Mouse (Mus musculus) intestine, postnatal 0 days (tissue): ENCODE measurements at regions not wholly inside any gene's neighbourhood (a gene's known extent, or its start where the extent isn't known, plus 50 kb on each side); places are given as distances from the start of the nearest gene placed in this dataset.

Source experiments
- ATAC-seq: fragments of 200-750 bp; cut with Nextera tagmentation; 2 replicates; pipeline ENCODE4 v1.8.0; 2017; ENCODE audit warnings: mild to moderate bottlenecking, moderate TSS enrichment, moderate library complexity
- H3K27ac ChIP-seq: fragments of 300-500 bp; sonication (generic); 2 replicates; pipeline ENCODE4 v1.5.1; 2014; ENCODE audit warnings: mild to moderate bottlenecking, low read depth, low read length, moderate library complexity
- H3K27me3 ChIP-seq: fragments of 300-500 bp; sonication (generic); replicated peaks from 2 replicates; pipeline ENCODE4 v1.6.1; 2014; ENCODE audit warnings: low read length, mixed read lengths; ENCODE audit not compliant: control insufficient read depth, insufficient read depth
- H3K36me3 ChIP-seq: fragments of 300-500 bp; sonication (generic); 2 replicates; pipeline ENCODE4 v1.6.1; 2014; ENCODE audit warnings: mild to moderate bottlenecking, moderate library complexity; ENCODE audit not compliant: control insufficient read depth, insufficient read depth
- H3K4me1 ChIP-seq: fragments of 300-500 bp; sonication (generic); replicated peaks from 2 replicates; pipeline ENCODE4 v1.6.1; 2014; ENCODE audit warnings: antibody characterized with exemption, low read length, mixed read lengths; ENCODE audit not compliant: control insufficient read depth, insufficient read depth
- H3K4me2 ChIP-seq: fragments of 300-500 bp; sonication (generic); replicated peaks from 2 replicates; pipeline ENCODE4 v1.6.1; 2014; ENCODE audit warnings: low read depth, mild to moderate bottlenecking, moderate library complexity
- H3K4me3 ChIP-seq: fragments of 300-500 bp; sonication (generic); 2 replicates; pipeline ENCODE4 v1.5.1; 2014; ENCODE audit warnings: low read depth, low read length
- H3K9ac ChIP-seq: fragments of 300-500 bp; sonication (generic); 2 replicates; pipeline ENCODE4 v1.6.1; 2014; ENCODE audit warnings: mild to moderate bottlenecking, low read depth, low read length
- H3K9me3 ChIP-seq: fragments of 300-500 bp; sonication (generic); 2 replicates; pipeline ENCODE4 v1.6.1; 2016; ENCODE audit warnings: mixed run types; ENCODE audit not compliant: control insufficient read depth
- CTCF ChIP-seq: sonication (generic); IDR thresholded peaks from 2 replicates; pipeline ENCODE4 v1.5.1; 2016; ENCODE audit warnings: low read depth, mild to moderate bottlenecking, control low read depth, antibody characterized with exemption, moderate library complexity
- WGBS: fragments of 180-500 bp; shearing (Covaris S2); extraction: QIAGEN DNeasy Blood & Tissue Kit; methylation state at CpG from one replicate; pipeline ENCODE4 v1.1.7; 2014; 5-methylcytosine and 5-hydroxymethylcytosine counted together

DNA sequence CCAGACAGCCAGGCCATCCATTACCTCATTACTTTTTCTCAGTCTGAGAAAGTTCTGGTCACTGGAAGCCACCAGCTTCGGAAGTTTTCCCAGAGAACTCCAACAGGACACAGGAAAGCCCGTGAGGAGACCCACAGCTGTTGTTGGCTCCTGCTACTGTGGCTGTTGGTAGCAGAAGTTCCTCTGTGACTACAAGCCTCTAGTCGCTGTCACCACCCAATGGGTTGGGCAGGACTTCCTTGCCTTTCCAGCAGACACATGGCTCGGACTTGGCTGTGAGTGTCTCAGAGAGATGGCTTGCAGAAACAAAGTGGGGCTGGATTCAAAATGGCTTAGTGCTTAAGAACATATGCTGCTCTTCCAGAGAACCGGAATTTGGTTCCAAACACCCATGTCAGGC lies 114.8 kb upstream of the Zfp618 start:
- Histone ChIP-seq H3K27me3 (no peaks in the 10 kb centered on the region), H3K27ac (no peak overlapping the region), H3K36me3 (no peaks in the 10 kb centered on the region), H3K9me3 (no peaks in the 10 kb centered on the region), H3K4me3 (no peak overlapping the region), H3K4me2 (no peak overlapping the region), H3K4me1 (no peaks in the 10 kb centered on the region), H3K9ac (no peak overlapping the region)
- no peak for TF ChIP-seq CTCF
- ATAC-seq = no peak
- 70% methylated on average over 5 of the region's 5 CpGs for WGBS

- H3K4me3 ChIP-seq = no peak overlapping the region
- H3K4me1 ChIP-seq = no peaks in the 10 kb centered on the region
- peak; percentile 55 for TF ChIP-seq CTCF
- ATAC-seq = no peak
- 89% methylated on average over 1 of the region's 1 CpGs for WGBS
- H3K9ac ChIP-seq = no peak overlapping the region
- no peaks in the 10 kb centered on the region for H3K9me3 ChIP-seq
- no peak overlapping the region for H3K27ac ChIP-seq
- no peaks in the 10 kb centered on the region for H3K36me3 ChIP-seq
- H3K4me2 ChIP-seq = no peak overlapping the region
- H3K27me3 ChIP-seq = no peaks in the 10 kb centered on the region
Measured at GRCm38 (mm10) chr4:62853335-62853734, 112.0 kb upstream of the Zfp618 start.

GRCm38 (mm10) chr4:62856406-62856805 lies 109.0 kb upstream of the Zfp618 start:
- Histone ChIP-seq H3K9me3 (no peaks in the 10 kb centered on the region), H3K36me3 (no peaks in the 10 kb centered on the region), H3K4me2 (no peak overlapping the region), H3K9ac (no peak overlapping the region), H3K4me3 (no peak overlapping the region), H3K27me3 (no peaks in the 10 kb centered on the region), H3K27ac (no peak overlapping the region), H3K4me1 (no peaks in the 10 kb centered on the region)
- TF ChIP-seq CTCF = no peak
- no peak for ATAC-seq
- 84% methylated on average over 3 of the region's 3 CpGs for whole genome bisulfite sequencing

- ATAC-seq = no peak
- Histone ChIP-seq H3K9me3 (no peaks in the 10 kb centered on the region), H3K9ac (no peak overlapping the region), H3K27ac (no peak overlapping the region), H3K4me3 (no peak overlapping the region), H3K4me1 (no peaks in the 10 kb centered on the region), H3K4me2 (no peak overlapping the region), H3K27me3 (no peaks in the 10 kb centered on the region), H3K36me3 (no peaks in the 10 kb centered on the region)
- WGBS = 94% methylated on average over 3 of the region's 3 CpGs
- no peak for TF ChIP-seq CTCF
Measured at GRCm38 (mm10) chr4:62862756-62863155, 102.6 kb upstream of the Zfp618 start.

- no peaks in the 10 kb centered on the region for H3K36me3 ChIP-seq
- no peaks in the 10 kb centered on the region for H3K9me3 ChIP-seq
- H3K4me3 ChIP-seq = no peak overlapping the region
- TF ChIP-seq CTCF = no peak
- H3K4me1 ChIP-seq = no peaks in the 10 kb centered on the region
- WGBS = 62% methylated on average over 14 of the region's 14 CpGs
- no peaks in the 10 kb centered on the region for H3K27me3 ChIP-seq
- no peak overlapping the region for H3K4me2 ChIP-seq
- no peak overlapping the region for H3K9ac ChIP-seq
- H3K27ac ChIP-seq = no peak overlapping the region
- no peak for ATAC-seq
Measured at GRCm38 (mm10) chr4:62870391-62870983, 94.9 kb upstream of the Zfp618 start.

DNA sequence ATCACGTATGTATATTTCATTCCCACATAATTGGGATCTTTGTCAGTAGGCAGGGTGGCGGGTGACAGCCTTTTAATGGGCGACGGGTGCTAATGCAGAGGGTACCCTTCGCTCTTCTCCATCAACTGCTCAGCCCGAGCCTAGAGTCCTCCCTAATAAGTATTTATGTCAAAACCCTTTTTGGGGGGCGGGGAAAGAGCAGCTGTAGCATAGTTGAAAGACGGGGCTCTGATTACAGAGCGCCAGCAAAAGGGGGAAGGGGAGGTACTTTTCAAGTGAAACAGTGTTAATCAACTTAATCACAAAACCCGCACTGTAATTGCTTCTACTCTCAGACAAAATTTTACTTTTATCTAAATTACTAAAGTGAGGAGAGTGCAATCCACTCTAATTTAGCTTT lies 92.8 kb upstream of the Zfp618 start:
- no peak overlapping the region for H3K4me2 ChIP-seq
- no peak for ATAC-seq
- TF ChIP-seq CTCF = no peak
- H3K36me3 ChIP-seq = no peaks in the 10 kb centered on the region
- WGBS = 83% methylated on average over 10 of the region's 10 CpGs
- no peak overlapping the region for H3K9ac ChIP-seq
- H3K27me3 ChIP-seq = no peaks in the 10 kb centered on the region
- no peak overlapping the region for H3K4me3 ChIP-seq
- H3K9me3 ChIP-seq = no peaks in the 10 kb centered on the region
- no peaks in the 10 kb centered on the region for H3K4me1 ChIP-seq
- H3K27ac ChIP-seq = no peak overlapping the region

GRCm38 (mm10) chr4:62873986-62874385 lies 91.4 kb upstream of the Zfp618 start:
- no peaks in the 10 kb centered on the region for H3K9me3 ChIP-seq
- no peak for TF ChIP-seq CTCF
- no peak overlapping the region for H3K4me2 ChIP-seq
- H3K4me1 ChIP-seq = no peaks in the 10 kb centered on the region
- WGBS = 77% methylated on average over 12 of the region's 12 CpGs
- ATAC-seq = no peak
- no peak overlapping the region for H3K27ac ChIP-seq
- no peaks in the 10 kb centered on the region for H3K36me3 ChIP-seq
- no peak overlapping the region for H3K4me3 ChIP-seq
- no peaks in the 10 kb centered on the region for H3K27me3 ChIP-seq
- no peak overlapping the region for H3K9ac ChIP-seq
